Mouse (Mus musculus): Measurements from ENCODE around the gene Tmem266.

Tmem266 gene

GRCm38 (mm10) chr9:55326515-55327233 lies at the start of gene Tmem266, which contains the start of gene Nrg4:
Gene Tmem266 (plus strand): TSS chr9:55326913.
Gene Nrg4 (minus strand): TSS chr9:55326844.
- DNase-seq (ENCODE audit: low spot score) = peak; percentile 14

GRCm38 (mm10) chr9:55277562-55277961 lies 49.2 kb upstream of the Tmem266 start:
- no peak for DNase-seq (ENCODE audit: low spot score)

GRCm38 (mm10) chr9:55279114-55279825 lies 47.4 kb upstream of the Tmem266 start:
- DNase-seq (ENCODE audit: low spot score) = no peak

- no peak for DNase-seq (ENCODE audit: low spot score)
These were observed 43.2 kb upstream of the Tmem266 start for GRCm38 (mm10) chr9:55283516-55283915.

- no peak for DNase-seq (ENCODE audit: low spot score)
These were observed 41.5 kb upstream of the Tmem266 start for GRCm38 (mm10) chr9:55285197-55285596.

- no peak for DNase-seq (ENCODE audit: low spot score)
These were observed 37.1 kb upstream of the Tmem266 start for GRCm38 (mm10) chr9:55289475-55290198.

- no peak for DNase-seq (ENCODE audit: low spot score)
These were observed 34.7 kb upstream of the Tmem266 start for GRCm38 (mm10) chr9:55291966-55292365.

- no peak for DNase-seq (ENCODE audit: low spot score)
These were observed 30.5 kb upstream of the Tmem266 start for GRCm38 (mm10) chr9:55296221-55296620.

- DNase-seq (ENCODE audit: low spot score) = no peak
These were observed 19.6 kb upstream of the Tmem266 start for GRCm38 (mm10) chr9:55307066-55307465.

GRCm38 (mm10) chr9:55307557-55307956 lies 19.2 kb upstream of the Tmem266 start:
- no peak for DNase-seq (ENCODE audit: low spot score)

GRCm38 (mm10) chr9:55308455-55308854 lies 18.3 kb upstream of the Tmem266 start:
- no peak for DNase-seq (ENCODE audit: low spot score)

GRCm38 (mm10) chr9:55311560-55311959 lies 15.2 kb upstream of the Tmem266 start:
- peak; percentile 26 for DNase-seq (ENCODE audit: low spot score)

GRCm38 (mm10) chr9:55313619-55314261 lies 13.0 kb upstream of the Tmem266 start:
- DNase-seq (ENCODE audit: low spot score) = no peak

- DNase-seq (ENCODE audit: low spot score) = no peak
These were observed 4.1 kb upstream of the Tmem266 start for GRCm38 (mm10) chr9:55322641-55323040.

GRCm38 (mm10) chr9:55324085-55324484 lies 2.6 kb upstream of the Tmem266 start:
- DNase-seq (ENCODE audit: low spot score) = no peak

- DNase-seq (ENCODE audit: low spot score) = no peak
These were observed 2.2 kb upstream of the Tmem266 start for GRCm38 (mm10) chr9:55324516-55324915.

GRCm38 (mm10) chr9:55325061-55325460 lies 1.7 kb upstream of the Tmem266 start:
- no peak for DNase-seq (ENCODE audit: low spot score)

GRCm38 (mm10) chr9:55325564-55326514 lies 874 bp upstream of the Tmem266 start:
- no peak for DNase-seq (ENCODE audit: low spot score)

GRCm38 (mm10) chr9:55327234-55327615 lies 512 bp downstream of the Tmem266 start:
- DNase-seq (ENCODE audit: low spot score) = no peak

- no peak for DNase-seq (ENCODE audit: low spot score)
These were observed 1.6 kb downstream of the Tmem266 start for GRCm38 (mm10) chr9:55328151-55328918.

Measured in urinary bladder, postnatal 10 days (tissue).